Mouse (Mus musculus): ENCODE data around the gene Blm. TPM values are rescaled to one million over a fixed set of nuclear protein-coding genes. Genes with fewer than 3 reads are reported as not detected.
A peak's percentile ranks its signal among the peaks of the same experiment; 100 is the strongest.

Blm gene
- polyA plus RNA-seq, 1 experiment from 2014 or later, result 29.6 TPM

- Histone ChIP-seq H3K4me1 (0 out of 2 replicates have a peak, but pooled peaks cover 6% of the 10 kb centered on the region), H3K4me2 (no peak overlapping the region), H3K9ac (no peak overlapping the region), H3K4me3 (no peak overlapping the region), H3K27me3 (no peaks in the 10 kb centered on the region), H3K9me3 (no peaks in the 10 kb centered on the region), H3K36me3 (no peaks in the 10 kb centered on the region), H3K27ac (no peak overlapping the region)
- WGBS, result 79% methylated on average over 9 of the region's 9 CpGs
- ATAC-seq (ENCODE audit: borderline replicate concordance, extremely low read depth, low FRiP score, low TSS enrichment), result no peak
Observed at GRCm38 (mm10) chr7:80410380-80410779, 124.5 kb downstream of the Blm start.

GRCm38 (mm10) chr7:80407712-80408111, 127.2 kb downstream of the Blm start:
- Histone ChIP-seq H3K9me3 (no peaks in the 10 kb centered on the region), H3K4me3 (no peak overlapping the region), H3K4me2 (no peak overlapping the region), H3K4me1 (peaks cover 18% of the 10 kb centered on the region), H3K27ac (no peak overlapping the region), H3K9ac (no peak overlapping the region), H3K36me3 (no peaks in the 10 kb centered on the region), H3K27me3 (no peaks in the 10 kb centered on the region)
- ATAC-seq (ENCODE audit: borderline replicate concordance, extremely low read depth, low FRiP score, low TSS enrichment), result no peak
- 61% methylated on average over 9 of the region's 9 CpGs for WGBS

GRCm38 (mm10) chr7:80406186-80406585, 128.7 kb downstream of the Blm start:
- H3K27me3 ChIP-seq, result no peaks in the 10 kb centered on the region
- no peak overlapping the region for H3K4me3 ChIP-seq
- H3K4me2 ChIP-seq, result no peak overlapping the region
- H3K9ac ChIP-seq, result no peak overlapping the region
- H3K27ac ChIP-seq, result no peak overlapping the region
- no peaks in the 10 kb centered on the region for H3K36me3 ChIP-seq
- H3K4me1 ChIP-seq, result peaks cover 25% of the 10 kb centered on the region
- ATAC-seq (ENCODE audit: borderline replicate concordance, extremely low read depth, low FRiP score, low TSS enrichment), result no peak
- WGBS, result 67% methylated on average over 3 of the region's 3 CpGs
- H3K9me3 ChIP-seq, result no peaks in the 10 kb centered on the region

- H3K27me3 ChIP-seq, result no peaks in the 10 kb centered on the region
- H3K9ac ChIP-seq, result no peak within 1 kb of the TSS
- no peak within 1 kb of the TSS for H3K4me2 ChIP-seq
- 62% methylated on average over 9 of the region's 9 CpGs for WGBS
- no peaks in the 10 kb centered on the region for H3K36me3 ChIP-seq
- peaks cover 34% of the 10 kb centered on the region for H3K4me1 ChIP-seq
- no peak for ATAC-seq (ENCODE audit: borderline replicate concordance, extremely low read depth, low FRiP score, low TSS enrichment)
- H3K4me3 ChIP-seq, result no peak within 1 kb of the TSS
- H3K27ac ChIP-seq, result 0 out of 2 replicates have a peak within 1 kb of the TSS, but pooled peaks have one; percentile 12
- H3K9me3 ChIP-seq, result no peaks in the 10 kb centered on the region
Observed at GRCm38 (mm10) chr7:80405188-80405695, 129.7 kb downstream of the Blm start, which contains the start of gene Furin. TSS of gene Furin (minus strand) at chr7:80405436.

Other genes with a start within 250 kb of the Blm start
- gene Prc1, start 240.7 kb downstream of the Blm start, polyA plus RNA-seq (2015; fragmentation: Nextera tagmentation; extraction: Ambion mirVana), result 170 and 177 TPM in 2 replicates
- 6.6 and 10.2 TPM in 2 replicates for gene Rccd1, start 210.7 kb downstream of the Blm start, polyA plus RNA-seq (2015; fragmentation: Nextera tagmentation; extraction: Ambion mirVana)
- gene Unc45a, start 194.1 kb downstream of the Blm start, polyA plus RNA-seq (2015; fragmentation: Nextera tagmentation; extraction: Ambion mirVana), result 36.8 and 42.2 TPM in 2 replicates
- 19.6 and 21.2 TPM in 2 replicates for gene Hddc3, start 192.0 kb downstream of the Blm start, polyA plus RNA-seq (2015; fragmentation: Nextera tagmentation; extraction: Ambion mirVana)
- gene Man2a2, start 163.7 kb downstream of the Blm start, polyA plus RNA-seq (2015; fragmentation: Nextera tagmentation; extraction: Ambion mirVana), result 18.4 and 22.3 TPM in 2 replicates
- 15.2 and 17.8 TPM in 2 replicates for gene Fes, start 147.2 kb downstream of the Blm start, polyA plus RNA-seq (2015; fragmentation: Nextera tagmentation; extraction: Ambion mirVana)
- gene Furin, start 129.7 kb downstream of the Blm start, polyA plus RNA-seq (2015; fragmentation: Nextera tagmentation; extraction: Ambion mirVana), result 16.3 and 16.7 TPM in 2 replicates
- 22.7 and 26.1 TPM in 2 replicates for gene Crtc3, start 153.8 kb upstream of the Blm start, polyA plus RNA-seq (2015; fragmentation: Nextera tagmentation; extraction: Ambion mirVana)